Mouse (Mus musculus) liver, embryonic 16.5 days (tissue): ENCODE data around the gene Camk1. TPM values are rescaled to one million over a fixed set of nuclear protein-coding genes. Genes with fewer than 3 reads are reported as not detected.

Source experiments
- ATAC-seq: fragments of 200-750 bp; cut with Nextera tagmentation; 2 replicates; pipeline ENCODE4 v1.8.0; 2017; ENCODE audit warnings: low read depth, mild to moderate bottlenecking, moderate number of reproducible peaks, moderate library complexity
- H3K27ac ChIP-seq: fragments of 300-500 bp; sonication (generic); 2 replicates; pipeline ENCODE4 v1.5.1; 2014; ENCODE audit warnings: mild to moderate bottlenecking, low read length
- H3K27me3 ChIP-seq: fragments of 300-500 bp; sonication (generic); 2 replicates; pipeline ENCODE4 v1.6.1; 2014; ENCODE audit warnings: low read depth, low read length, mixed read lengths; ENCODE audit not compliant: control insufficient read depth, insufficient read depth
- H3K36me3 ChIP-seq: fragments of 300-500 bp; sonication (generic); 2 replicates; pipeline ENCODE4 v1.6.1; 2014; ENCODE audit warnings: mild to moderate bottlenecking; ENCODE audit not compliant: control insufficient read depth, insufficient read depth
- H3K4me1 ChIP-seq: fragments of 300-500 bp; sonication (generic); 2 replicates; pipeline ENCODE4 v1.6.1; 2014; ENCODE audit warnings: low read depth, low read length, mixed read lengths; ENCODE audit not compliant: control insufficient read depth
- H3K4me2 ChIP-seq: fragments of 300-500 bp; sonication (generic); 2 replicates; pipeline ENCODE4 v1.6.1; 2014; ENCODE audit warnings: low read depth, low read length, mixed read lengths
- H3K4me3 ChIP-seq: fragments of 300-500 bp; sonication (generic); 2 replicates; pipeline ENCODE4 v1.5.1; 2014; ENCODE audit warnings: low read depth, mild to moderate bottlenecking, low read length
- H3K9ac ChIP-seq: fragments of 300-500 bp; sonication (generic); 2 replicates; pipeline ENCODE4 v1.6.1; 2014; ENCODE audit warnings: low read depth, low read length
- H3K9me3 ChIP-seq: fragments of 300-500 bp; sonication (generic); replicated peaks from 2 replicates; pipeline ENCODE4 v1.6.1; 2016; ENCODE audit warnings: low read length; ENCODE audit not compliant: control insufficient read depth
- WGBS: fragments of 180-500 bp; shearing (Covaris S2); extraction: QIAGEN DNeasy Blood & Tissue Kit; methylation state at CpG from one replicate; pipeline ENCODE4 v1.1.7; 2014; ENCODE audit not compliant: insufficient replicate concordance; 5-methylcytosine and 5-hydroxymethylcytosine counted together
- polyA plus RNA-seq: library from polyadenylated mRNA; unstranded; fragments of >200 nt; fragmentation: Nextera tagmentation; extraction: Ambion mirVana; gene quantifications from 2 replicates; pipeline ENCODE4 v1.2.1, GENCODE M21; 2015

The Camk1 gene
- polyA plus RNA-seq, 1 experiment from 2014 or later: 19.7 TPM

- H3K27me3 ChIP-seq: no peaks in the 10 kb centered on the region
- H3K4me3 ChIP-seq: no peak overlapping the region
Measured at GRCm38 (mm10) chr6:113380480-113380879, 36.7 kb upstream of the Camk1 start.

GRCm38 (mm10) chr6:113379246-113379645 lies 35.5 kb upstream of the Camk1 start:
- Histone ChIP-seq H3K27ac (peak overlapping the region; percentile 6; the same call in 1 of the 2 replicates), H3K9me3 (no peaks in the 10 kb centered on the region), H3K36me3 (peaks cover 23% of the 10 kb centered on the region), H3K9ac (peak overlapping the region; percentile 81), H3K4me1 (peaks cover 27% of the 10 kb centered on the region), H3K4me2 (peak overlapping the region; percentile 80), H3K4me3 (peak overlapping the region; percentile 78), H3K27me3 (no peaks in the 10 kb centered on the region)
- WGBS: 25% methylated on average over 6 of the region's 6 CpGs
- no peak for ATAC-seq

More at GRCm38 (mm10) chr6:113380480-113380879, 36.7 kb upstream of the Camk1 start:
- no peaks in the 10 kb centered on the region for H3K9me3 ChIP-seq
- H3K27ac ChIP-seq: no peak overlapping the region
- no peak overlapping the region for H3K4me2 ChIP-seq
- ATAC-seq: no peak
- H3K4me1 ChIP-seq: peaks cover 27% of the 10 kb centered on the region
- no peak overlapping the region for H3K9ac ChIP-seq
- WGBS: 85% methylated on average over 11 of the region's 11 CpGs
- H3K36me3 ChIP-seq: peaks cover 32% of the 10 kb centered on the region

DNA sequence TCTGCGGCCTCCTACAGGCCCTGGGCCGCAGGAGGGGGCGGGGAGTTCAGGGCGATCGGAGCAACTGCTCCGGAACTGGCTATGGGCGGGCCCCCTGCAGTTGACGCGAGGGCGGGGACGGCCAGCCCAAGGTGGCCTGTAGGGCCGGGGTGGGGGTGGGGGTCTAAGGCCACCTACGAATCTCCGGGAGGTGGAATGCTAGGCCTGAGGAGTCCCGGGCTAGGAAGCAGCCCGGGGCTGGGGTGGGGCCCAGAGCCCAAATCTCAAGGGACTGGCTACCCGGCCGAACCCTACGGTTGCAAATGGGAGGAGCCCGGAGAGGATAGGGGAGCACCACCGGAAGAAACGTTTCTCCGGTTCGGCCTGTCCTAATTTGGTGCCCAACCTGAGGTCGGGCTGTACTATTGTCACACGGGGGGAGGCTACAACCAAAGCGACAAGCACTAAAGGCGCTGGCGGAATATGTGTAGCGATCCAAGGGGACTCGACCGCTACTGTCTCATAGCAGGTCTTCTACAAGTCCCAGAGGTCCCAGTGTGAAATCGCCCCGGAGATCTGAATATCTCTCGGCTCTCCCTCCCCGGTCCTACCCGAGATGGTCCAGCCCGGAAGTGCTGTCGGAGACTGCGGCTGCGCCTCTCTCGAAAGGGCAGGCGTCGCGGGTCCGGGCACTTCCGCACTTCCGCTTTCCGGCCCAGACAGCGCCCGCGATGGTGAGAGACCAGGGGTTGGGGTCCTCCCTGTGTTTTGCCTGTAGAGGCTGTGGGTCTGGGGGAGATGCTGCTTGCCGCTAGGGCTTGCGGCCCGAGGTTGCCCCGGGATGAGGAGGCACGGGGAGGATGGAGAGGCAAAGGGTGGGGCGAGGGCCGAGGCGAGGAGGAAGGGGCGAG lies 34.0 kb upstream of the Camk1 start, which contains the start of the genes Tada3 and Arpc4:
Gene Tada3, minus strand, starts transcription at position 388 of the 890 bp plus-strand sequence.
Gene Arpc4, plus strand, starts transcription at position 620 of the 890 bp plus-strand sequence.
- Histone ChIP-seq H3K4me3 (peak within 1 kb of the TSS; percentile 78), H3K9ac (peak within 1 kb of the TSS; percentile 81), H3K36me3 (peaks cover 12% of the 10 kb centered on the region), H3K9me3 (no peaks in the 10 kb centered on the region), H3K4me2 (peak within 1 kb of the TSS; percentile 80), H3K4me1 (peaks cover 35% of the 10 kb centered on the region), H3K27ac (peak within 1 kb of the TSS; percentile 97), H3K27me3 (no peaks in the 10 kb centered on the region)
- ATAC-seq: peak; percentile 91
- 1% methylated on average over 61 of the region's 61 CpGs for WGBS

GRCm38 (mm10) chr6:113377172-113377495 lies 33.4 kb upstream of the Camk1 start:
- Histone ChIP-seq H3K4me2 (peak overlapping the region; percentile 80), H3K36me3 (peaks cover 12% of the 10 kb centered on the region), H3K4me1 (peaks cover 35% of the 10 kb centered on the region), H3K9me3 (no peaks in the 10 kb centered on the region), H3K27me3 (no peaks in the 10 kb centered on the region), H3K9ac (peak overlapping the region; percentile 81), H3K4me3 (peak overlapping the region; percentile 78), H3K27ac (peak overlapping the region; percentile 97)
- no peak for ATAC-seq
- 5% methylated on average over 7 of the region's 7 CpGs for WGBS

DNA sequence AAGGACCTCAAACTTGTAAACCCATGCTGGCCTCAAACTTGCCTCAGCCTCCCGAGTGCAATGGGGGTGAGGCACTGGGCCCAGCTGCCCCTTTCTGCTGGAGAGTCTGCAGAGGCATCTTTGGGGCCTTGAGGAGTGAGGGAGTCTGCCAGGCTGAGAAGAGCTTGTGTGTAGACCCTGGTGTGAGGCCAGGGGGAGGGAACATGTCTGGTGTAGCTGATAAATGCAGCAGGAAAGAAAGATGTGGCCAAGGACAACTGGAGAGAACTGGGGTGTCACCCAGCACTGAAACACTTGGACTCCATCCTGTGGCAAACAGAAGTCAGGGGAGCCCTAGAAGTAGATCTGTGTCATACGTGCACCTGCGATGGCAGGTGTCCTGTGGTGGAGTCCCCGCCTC lies 29.7 kb upstream of the Camk1 start:
- Histone ChIP-seq H3K27me3 (no peaks in the 10 kb centered on the region), H3K4me3 (no peak overlapping the region)
- ATAC-seq: no peak

DNA sequence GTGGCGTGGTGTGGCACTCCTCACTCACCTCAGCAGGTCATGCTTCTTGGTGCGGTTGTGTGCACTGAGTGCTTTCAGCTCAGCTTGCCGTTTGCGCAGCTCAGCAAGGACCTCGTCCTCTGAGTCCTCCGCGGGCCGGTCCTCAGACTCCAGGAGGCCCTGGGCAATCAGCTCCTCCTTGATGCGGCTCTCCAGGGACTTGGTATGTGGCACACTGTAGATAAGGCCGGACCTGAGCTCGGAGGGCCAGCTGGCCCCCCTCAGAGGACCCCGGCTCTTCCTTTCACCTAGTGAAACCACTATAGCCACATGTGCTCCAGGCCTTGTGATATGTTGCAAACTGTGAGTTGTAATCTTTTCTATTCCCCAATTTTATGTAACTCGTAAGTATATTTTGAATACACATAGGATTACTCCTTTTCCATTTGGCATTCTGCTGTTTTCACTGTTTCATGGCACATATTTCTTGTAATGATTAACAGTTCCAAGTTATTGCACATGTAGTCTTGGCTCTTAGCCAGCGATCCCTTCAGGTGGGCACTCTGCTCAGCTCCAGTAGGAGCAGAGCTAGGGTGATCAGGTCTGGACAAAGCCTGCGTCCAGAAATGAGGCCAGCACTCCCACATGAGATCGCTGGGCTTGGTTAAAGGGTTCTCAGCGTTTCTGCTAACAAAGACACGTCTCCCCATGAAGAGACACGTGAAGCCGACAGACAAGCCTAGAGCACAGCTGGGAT lies 26.6 kb upstream of the Camk1 start:
- no peak overlapping the region for H3K9ac ChIP-seq
- no peak overlapping the region for H3K4me2 ChIP-seq
- peaks cover 14% of the 10 kb centered on the region for H3K36me3 ChIP-seq
- H3K27me3 ChIP-seq: no peaks in the 10 kb centered on the region
- H3K4me3 ChIP-seq: no peak overlapping the region
- whole genome bisulfite sequencing: 84% methylated on average over 20 of the region's 20 CpGs
- ATAC-seq: no peak
- H3K27ac ChIP-seq: no peak overlapping the region
- no peaks in the 10 kb centered on the region for H3K9me3 ChIP-seq
- peaks cover 8% of the 10 kb centered on the region for H3K4me1 ChIP-seq

More for the DNA sequence above, 29.7 kb upstream of the Camk1 start:
- H3K36me3 ChIP-seq: peaks cover 14% of the 10 kb centered on the region
- peaks cover 17% of the 10 kb centered on the region for H3K4me1 ChIP-seq
- H3K9ac ChIP-seq: no peak overlapping the region
- no peaks in the 10 kb centered on the region for H3K9me3 ChIP-seq
- H3K4me2 ChIP-seq: 0 out of 2 replicates have a peak overlapping the region, but pooled peaks have one; percentile 3
- WGBS: 45% methylated on average over 4 of the region's 4 CpGs
- peak overlapping the region; percentile 38; the same call in 1 of the 2 replicates for H3K27ac ChIP-seq

DNA sequence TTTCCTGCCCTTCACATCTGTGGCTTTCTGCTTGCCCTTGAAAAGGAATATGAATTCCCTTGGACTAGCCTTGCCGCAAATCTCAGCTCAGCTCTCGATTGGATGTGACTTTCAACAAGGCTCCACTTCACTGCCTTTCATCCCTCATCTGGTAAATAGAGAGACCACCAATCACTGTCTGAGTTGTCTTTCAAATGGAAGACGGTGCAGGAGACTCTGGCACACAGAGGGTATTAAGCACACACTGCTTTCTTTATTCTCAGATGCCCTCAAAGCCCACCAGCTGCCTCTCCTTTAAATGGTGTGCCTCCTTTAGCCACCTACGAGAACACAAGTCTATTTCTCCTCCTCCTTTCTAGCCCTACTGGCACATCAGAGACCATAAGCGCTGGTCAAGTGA lies 24.8 kb upstream of the Camk1 start:
- no peak for ATAC-seq
- Histone ChIP-seq H3K36me3 (peaks cover 11% of the 10 kb centered on the region), H3K9me3 (no peaks in the 10 kb centered on the region), H3K27ac (no peak overlapping the region), H3K4me1 (peaks cover 5% of the 10 kb centered on the region), H3K27me3 (no peaks in the 10 kb centered on the region), H3K9ac (no peak overlapping the region), H3K4me2 (no peak overlapping the region), H3K4me3 (no peak overlapping the region)
- 75% methylated on average over 5 of the region's 5 CpGs for WGBS

DNA sequence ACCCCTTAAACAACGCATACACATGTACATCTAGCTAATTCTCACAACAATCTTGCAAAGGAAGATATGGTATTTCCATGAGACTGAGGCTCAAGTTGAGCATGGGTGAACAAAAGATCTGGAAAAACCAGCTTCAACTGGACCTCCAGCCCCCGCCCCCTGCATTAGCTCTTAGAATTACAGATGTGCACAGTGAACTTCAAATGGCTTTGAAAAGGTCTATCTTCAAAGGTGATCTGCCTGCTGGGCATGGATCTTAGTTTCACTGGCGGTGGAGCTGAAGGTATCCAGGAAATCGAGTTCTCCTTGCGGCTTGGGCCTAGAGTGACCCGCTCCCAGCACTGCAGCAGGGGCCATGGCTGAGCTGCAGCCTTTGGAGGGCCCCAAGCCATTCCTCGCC lies 24.3 kb upstream of the Camk1 start:
- WGBS: 80% methylated on average over 7 of the region's 7 CpGs
- no peaks in the 10 kb centered on the region for H3K27me3 ChIP-seq

More for the DNA sequence above, 24.3 kb upstream of the Camk1 start:
- H3K4me3 ChIP-seq: no peak overlapping the region
- H3K4me2 ChIP-seq: no peak overlapping the region
- no peak overlapping the region for H3K9ac ChIP-seq
- H3K4me1 ChIP-seq: peaks cover 1% of the 10 kb centered on the region
- H3K27ac ChIP-seq: no peak overlapping the region
- H3K9me3 ChIP-seq: no peaks in the 10 kb centered on the region
- ATAC-seq: no peak
- peaks cover 11% of the 10 kb centered on the region for H3K36me3 ChIP-seq
